Mouse (Mus musculus): ENCODE data around the gene Spty2d1.

- no peak for TF ChIP-seq EP300 (optimal IDR thresholded peaks at IDR 0.05)
- peak; percentile 95 for TF ChIP-seq CTCF (IDR thresholded peaks at IDR 0.05; ENCODE audit: low read depth)
These were observed 15.3 kb upstream of the Spty2d1 start for GRCm38 (mm10) chr7:47023530-47023929.

All from stomach, postnatal 0 days (tissue).